Mouse (Mus musculus) WW6 (cell line): ENCODE measurements around the gene Tmem30c.

Source experiments
- DNase-seq: peaks from one replicate; pipeline ENCODE4 v3.0.0-alpha.2; 2013; ENCODE audit warnings: low read depth, low spot score

Gene Tmem30c

GRCm38 (mm10) chr16:57292765-57293164 lies at the start of gene Tmem30c:
Gene Tmem30c (minus strand): TSS chr16:57292865.
- DNase-seq = no peak

GRCm38 (mm10) chr16:57340613-57340898 lies 47.9 kb upstream of the Tmem30c start:
- DNase-seq = no peak

GRCm38 (mm10) chr16:57339765-57340612 lies 47.3 kb upstream of the Tmem30c start:
- no peak for DNase-seq

- no peak for DNase-seq
These were observed 44.2 kb upstream of the Tmem30c start for GRCm38 (mm10) chr16:57336770-57337423.

- no peak for DNase-seq
These were observed 39.6 kb upstream of the Tmem30c start for GRCm38 (mm10) chr16:57332301-57332700.

- DNase-seq = no peak
These were observed 37.4 kb upstream of the Tmem30c start for GRCm38 (mm10) chr16:57330111-57330510.

GRCm38 (mm10) chr16:57329028-57329427 lies 36.4 kb upstream of the Tmem30c start:
- DNase-seq = no peak

GRCm38 (mm10) chr16:57326996-57327395 lies 34.3 kb upstream of the Tmem30c start:
- DNase-seq = no peak

GRCm38 (mm10) chr16:57319284-57320124 lies 26.8 kb upstream of the Tmem30c start:
- DNase-seq = no peak

GRCm38 (mm10) chr16:57318637-57319125 lies 26.0 kb upstream of the Tmem30c start:
- DNase-seq = no peak

GRCm38 (mm10) chr16:57317882-57318636 lies 25.4 kb upstream of the Tmem30c start:
- DNase-seq = no peak

- DNase-seq = no peak
These were observed 24.5 kb upstream of the Tmem30c start for GRCm38 (mm10) chr16:57317127-57317526.

- DNase-seq = no peak
These were observed 22.4 kb upstream of the Tmem30c start for GRCm38 (mm10) chr16:57315026-57315425.

GRCm38 (mm10) chr16:57314236-57314635 lies 21.6 kb upstream of the Tmem30c start:
- no peak for DNase-seq

- no peak for DNase-seq
These were observed 20.8 kb upstream of the Tmem30c start for GRCm38 (mm10) chr16:57313487-57313886.

- DNase-seq = no peak
These were observed 19.5 kb upstream of the Tmem30c start for GRCm38 (mm10) chr16:57312130-57312529.

GRCm38 (mm10) chr16:57305463-57305862 lies 12.8 kb upstream of the Tmem30c start:
- DNase-seq = no peak

- no peak for DNase-seq
These were observed 11.1 kb upstream of the Tmem30c start for GRCm38 (mm10) chr16:57303716-57304115.

- no peak for DNase-seq
These were observed 10.4 kb upstream of the Tmem30c start for GRCm38 (mm10) chr16:57302792-57303698.

- no peak for DNase-seq
These were observed 8.9 kb upstream of the Tmem30c start for GRCm38 (mm10) chr16:57301512-57302115.
